Mouse (Mus musculus) left cerebral cortex, adult 18-20 months (tissue): ENCODE measurements at regions not wholly inside any gene's neighbourhood (a gene's known extent, or its start where the extent isn't known, plus 50 kb on each side); places are given as distances from the start of the nearest gene placed in this dataset.

Source experiments
- DNase-seq, 2 experiments: peaks; one replicate each; pipeline ENCODE4 v3.0.0; 2021 to 2022; ENCODE audit warnings: low spot score in 2 of 2, mixed read lengths in 1 of 2

- DNase-seq = peak in 1 of 2 experiments; percentile 12
Observed at GRCm38 (mm10) chr11:9739098-9739497, 547.4 kb downstream of the Abca13 start.

GRCm38 (mm10) chr11:9780240-9780901, 588.6 kb downstream of the Abca13 start:
- DNase-seq = no peak

- no peak for DNase-seq
Observed at GRCm38 (mm10) chr11:9793175-9793828, 601.6 kb downstream of the Abca13 start.

GRCm38 (mm10) chr11:9839636-9840035, 647.9 kb downstream of the Abca13 start:
- no peak for DNase-seq

- DNase-seq = no peak
Observed at GRCm38 (mm10) chr11:9868454-9869130, 676.9 kb downstream of the Abca13 start.
